Mouse (Mus musculus) gastrocnemius, postnatal 10 days (tissue): ENCODE results near the gene Ankrd6. TPM values are rescaled to one million over a fixed set of nuclear protein-coding genes. Genes with fewer than 3 reads are reported as not detected.
"Not testable (repeated sequence)": the region's sequence is repeated elsewhere in the genome, so short reads cannot be mapped to it uniquely, and the experiment has no call there.

ENCODE experiments used
- DNase-seq: peaks from one replicate; pipeline ENCODE4 v3.0.0; 2021; ENCODE audit warnings: mixed read lengths
- long read RNA-seq, 2 experiments: library from polyadenylated mRNA; stranded (forward); transcript quantifications; one replicate each; pipeline ENCODE4 v2.0.0; 2021
- total RNA-seq, 2 experiments: library from RNA; stranded (reverse); gene quantifications; 2 replicates each; pipeline ENCODE4 v1.2.3; 2021

Ankrd6 gene
- total RNA-seq = 1 to 10 TPM; 2.9 to 3.5 TPM
- long read RNA-seq, experiment 1, full-length matches to known transcripts = 1 of 2 reads
- long read RNA-seq, experiment 1, partial matches to known transcripts = 0 of 2 reads
- long read RNA-seq, experiment 1, other reads (novel, unspliced or antisense) = 1 of 2 reads
- long read RNA-seq, experiment 2, full-length matches to known transcripts = 3 of 6 reads
- long read RNA-seq, experiment 2, partial matches to known transcripts = 0 of 6 reads
- long read RNA-seq, experiment 2, other reads (novel, unspliced or antisense) = 3 of 6 reads

GRCm38 (mm10) chr4:32950356-32951034, at the start of gene Ankrd6:
Ankrd6 (minus strand) TSS chr4:32950841.
- DNase-seq = peak; percentile 87

- no peak for DNase-seq
These were observed 48.4 kb upstream of the Ankrd6 start for GRCm38 (mm10) chr4:32998996-32999395.

- no peak for DNase-seq
These were observed 46.9 kb upstream of the Ankrd6 start for GRCm38 (mm10) chr4:32997571-32997970.

- DNase-seq = no peak
These were observed 45.4 kb upstream of the Ankrd6 start for GRCm38 (mm10) chr4:32996083-32996482.

- no peak for DNase-seq
These were observed 43.5 kb upstream of the Ankrd6 start for GRCm38 (mm10) chr4:32994168-32994567.

- DNase-seq = no peak
These were observed 38.7 kb upstream of the Ankrd6 start for GRCm38 (mm10) chr4:32989346-32989745.

GRCm38 (mm10) chr4:32987006-32987405, 36.4 kb upstream of the Ankrd6 start:
- no peak for DNase-seq

- no peak for DNase-seq
These were observed 35.0 kb upstream of the Ankrd6 start for GRCm38 (mm10) chr4:32985684-32986083.

- no peak for DNase-seq
These were observed 34.4 kb upstream of the Ankrd6 start for GRCm38 (mm10) chr4:32984801-32985675.

- no peak for DNase-seq
These were observed 33.6 kb upstream of the Ankrd6 start for GRCm38 (mm10) chr4:32984242-32984641.

GRCm38 (mm10) chr4:32983176-32984155, 32.8 kb upstream of the Ankrd6 start:
- peak; percentile 73 for DNase-seq

- peak; percentile 37 for DNase-seq
These were observed 32.1 kb upstream of the Ankrd6 start, which contains the start of gene Rragd for GRCm38 (mm10) chr4:32982716-32983175. Rragd (plus strand) TSS chr4:32983037.

GRCm38 (mm10) chr4:32982041-32982715, 31.5 kb upstream of the Ankrd6 start:
- DNase-seq = no peak

GRCm38 (mm10) chr4:32981617-32982016, 31.0 kb upstream of the Ankrd6 start:
- no peak for DNase-seq

- no peak for DNase-seq
These were observed 29.4 kb upstream of the Ankrd6 start for GRCm38 (mm10) chr4:32980061-32980460.

GRCm38 (mm10) chr4:32977331-32977730, 26.7 kb upstream of the Ankrd6 start:
- no peak for DNase-seq

GRCm38 (mm10) chr4:32964619-32965018, 14.0 kb upstream of the Ankrd6 start:
- not testable (repeated sequence) for DNase-seq

- no peak for DNase-seq
These were observed 10.8 kb upstream of the Ankrd6 start for GRCm38 (mm10) chr4:32961394-32961793.

GRCm38 (mm10) chr4:32956423-32956822, 5.8 kb upstream of the Ankrd6 start:
- no peak for DNase-seq

- no peak for DNase-seq
These were observed 2.0 kb upstream of the Ankrd6 start for GRCm38 (mm10) chr4:32952681-32953080.
